Comparison of ENCODE assay signal across 8 mouse cellular contexts in the genomic region with DNA sequence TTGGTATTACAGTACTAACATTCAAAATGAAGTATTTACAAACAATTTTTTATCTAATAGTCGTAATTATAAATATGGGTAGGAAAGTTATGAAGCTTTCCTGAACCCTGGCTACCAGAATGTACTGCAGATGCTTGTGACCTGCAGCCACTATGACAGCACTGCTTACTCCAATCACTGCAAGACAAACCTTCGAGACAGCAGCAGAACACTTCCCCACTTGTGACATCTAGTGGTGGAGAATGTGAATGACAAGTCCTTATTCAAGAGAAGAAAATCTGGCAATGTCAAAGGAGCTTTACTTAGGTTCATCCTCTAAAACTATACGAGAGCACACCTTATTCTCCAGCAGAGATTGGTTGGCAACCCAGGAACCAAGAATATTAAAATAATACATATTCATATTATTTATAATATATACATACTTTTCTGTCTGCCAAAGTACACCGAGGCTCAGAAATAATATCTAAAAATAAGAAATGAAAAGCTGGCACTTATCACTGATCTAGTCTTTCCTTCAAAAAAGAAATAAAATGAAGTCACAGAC.
DNase-seq lines count a peak whose midpoint lies in the region; ATAC-seq and TF ChIP-seq lines count a peak whose summit lies in the region.

No protein-coding gene starts in this region.

- H3K4me3 ChIP-seq in liver, adult 2 months (ENCODE audit: insufficient read depth, low read depth, low read length), result no peak overlapping the region
- H3K4me3 ChIP-seq in hindbrain, embryonic 12.5 days, result no peak overlapping the region
- H3K4me3 ChIP-seq in stomach, postnatal 0 days (ENCODE audit: low read depth, low read length), result no peak overlapping the region

- 27% methylated on average over 4 of the region's 4 CpGs for WGBS in liver, adult 2 months
- 30% methylated on average over 4 of the region's 4 CpGs for WGBS in hindbrain, embryonic 12.5 days
- 28% methylated on average over 4 of the region's 4 CpGs for WGBS in stomach, postnatal 0 days

- H3K27me3 ChIP-seq in liver, adult 2 months (ENCODE audit: control insufficient read depth, insufficient read depth, low read length), result no peaks in the 10 kb centered on the region
- no peaks in the 10 kb centered on the region for H3K27me3 ChIP-seq in hindbrain, embryonic 12.5 days
- no peaks in the 10 kb centered on the region for H3K27me3 ChIP-seq in stomach, postnatal 0 days (ENCODE audit: control insufficient read depth, insufficient read depth, low read length)

- no peak overlapping the region for H3K27ac ChIP-seq in liver, adult 2 months (replicated peaks; ENCODE audit: insufficient read depth, low read depth, low read length)
- no peak overlapping the region for H3K27ac ChIP-seq in hindbrain, embryonic 12.5 days
- H3K27ac ChIP-seq in stomach, postnatal 0 days (replicated peaks), result no peak overlapping the region

- peak; percentile 64 for ATAC-seq in hindbrain, embryonic 12.5 days (ENCODE audit: low FRiP score)
- ATAC-seq in stomach, postnatal 0 days (ENCODE audit: low FRiP score, low TSS enrichment), result peak; percentile 51; the same call in 1 of the 2 replicates

- TF ChIP-seq EP300 in stomach, postnatal 0 days (optimal IDR thresholded peaks at IDR 0.05), result no peak

- no peaks in the 10 kb centered on the region for H3K36me3 ChIP-seq in liver, adult 2 months (ENCODE audit: control insufficient read depth, insufficient read depth, low read length)
- H3K36me3 ChIP-seq in hindbrain, embryonic 12.5 days, result no peaks in the 10 kb centered on the region
- H3K36me3 ChIP-seq in stomach, postnatal 0 days (ENCODE audit: control insufficient read depth, insufficient read depth, low read length), result no peaks in the 10 kb centered on the region

- peak; percentile 47 for TF ChIP-seq CTCF in liver, adult 2 months (IDR thresholded peaks at IDR 0.05; ENCODE audit: low read depth, low read length)
- peak; percentile 89 for TF ChIP-seq CTCF in stomach, postnatal 0 days (IDR thresholded peaks at IDR 0.05; ENCODE audit: low read depth)

- no peak overlapping the region for H3K4me2 ChIP-seq in hindbrain, embryonic 12.5 days (replicated peaks)
- no peak overlapping the region for H3K4me2 ChIP-seq in stomach, postnatal 0 days (replicated peaks; ENCODE audit: low read depth)

- H3K9me3 ChIP-seq in hindbrain, embryonic 12.5 days (replicated peaks), result no peaks in the 10 kb centered on the region
- no peaks in the 10 kb centered on the region for H3K9me3 ChIP-seq in stomach, postnatal 0 days (ENCODE audit: control insufficient read depth, low read length)

- H3K79me2 ChIP-seq in liver, adult 2 months (ENCODE audit: control insufficient read depth, insufficient read depth, low read length), result no peaks in the 10 kb centered on the region

- no peak overlapping the region for H3K9ac ChIP-seq in liver, adult 2 months (ENCODE audit: low read depth, low read length)
- H3K9ac ChIP-seq in hindbrain, embryonic 12.5 days, result no peak overlapping the region
- H3K9ac ChIP-seq in stomach, postnatal 0 days (ENCODE audit: low read length), result no peak overlapping the region

- TF ChIP-seq POLR2A in liver, adult 2 months (IDR thresholded peaks at IDR 0.05; ENCODE audit: extremely low read depth, insufficient read depth, low read length), result no peak

- peak; percentile 31 for DNase-seq in adrenal gland, adult 2 months
- no peak for DNase-seq in adrenal gland, adult 8-10 months
- DNase-seq in liver, adult 2 months (ENCODE audit: extremely low read depth, low read depth, low spot score), result peak; percentile 66
- no peak for DNase-seq in liver
- peak; percentile 14 for DNase-seq in c-Kit-positive CD71-negative TER-119-negative erythroid progenitor cells, embryonic 14.5 days (ENCODE audit: low read depth)
- DNase-seq in lung, postnatal 10 days, result peak; percentile 51
- no peak for DNase-seq in stomach, postnatal 0 days (ENCODE audit: low spot score)

- no peaks in the 10 kb centered on the region; the same call in 1 of the 2 replicates for H3K4me1 ChIP-seq in liver, adult 2 months (ENCODE audit: control insufficient read depth, insufficient read depth, low read length)
- no peaks in the 10 kb centered on the region for H3K4me1 ChIP-seq in hindbrain, embryonic 12.5 days
- H3K4me1 ChIP-seq in stomach, postnatal 0 days (replicated peaks; ENCODE audit: control insufficient read depth, insufficient read depth), result no peaks in the 10 kb centered on the region

Comparison
In these comparisons a context has a peak if more than half of its experiments do, and no peak if none do; other contexts are left out.
1. DNase-seq: peak in adrenal gland, adult 2 months (single experiment), liver, adult 2 months (single experiment), c-Kit-positive CD71-negative TER-119-negative erythroid progenitor cells, embryonic 14.5 days (single experiment) and lung, postnatal 10 days (single experiment); none in adrenal gland, adult 8-10 months (single experiment), liver (single experiment) and stomach, postnatal 0 days (single experiment).